Mouse (Mus musculus): ENCODE data around the gene Micall2. TPM values are rescaled to one million over a fixed set of nuclear protein-coding genes. Genes with fewer than 3 reads are reported as not detected.

Gene Micall2
- polyA plus RNA-seq, 1 experiment from 2014 or later, result 5.4 TPM

- Histone ChIP-seq H3K4me3 (ENCODE audit: low read depth, low read length) (no peak overlapping the region), H3K9me3 (ENCODE audit: control insufficient read depth, low read length) (no peaks in the 10 kb centered on the region), H3K9ac (ENCODE audit: low read length) (no peak overlapping the region), H3K4me1 (replicated peaks; ENCODE audit: control insufficient read depth, insufficient read depth, low read length) (peaks cover 17% of the 10 kb centered on the region), H3K4me2 (ENCODE audit: low read depth, low read length, severe bottlenecking) (no peak overlapping the region), H3K36me3 (ENCODE audit: control insufficient read depth, insufficient read depth, low read length) (no peaks in the 10 kb centered on the region), H3K27me3 (ENCODE audit: control insufficient read depth, insufficient read depth, low read length) (peaks cover 62% of the 10 kb centered on the region), H3K27ac (ENCODE audit: low read depth, low read length) (no peak overlapping the region; the same call in 1 of the 2 replicates)
- 2% methylated on average over 7 of the region's 7 CpGs for WGBS
- DNase-seq (ENCODE audit: low spot score), result no peak
- ATAC-seq (replicated peaks; ENCODE audit: low FRiP score), result no peak
Observed at GRCm38 (mm10) chr5:139682631-139682977, 53.5 kb downstream of the Micall2 start.

GRCm38 (mm10) chr5:139681832-139682630, 54.1 kb downstream of the Micall2 start:
- peaks cover 15% of the 10 kb centered on the region for H3K4me1 ChIP-seq (replicated peaks; ENCODE audit: control insufficient read depth, insufficient read depth, low read length)
- no peak overlapping the region for H3K4me3 ChIP-seq (ENCODE audit: low read depth, low read length)
- DNase-seq (ENCODE audit: low spot score), result peak; percentile 84
- 2% methylated on average over 20 of the region's 20 CpGs for WGBS
- H3K9ac ChIP-seq (ENCODE audit: low read length), result no peak overlapping the region
- peak overlapping the region; percentile 1; the same call in 1 of the 2 replicates for H3K4me2 ChIP-seq (ENCODE audit: low read depth, low read length, severe bottlenecking)
- H3K9me3 ChIP-seq (ENCODE audit: control insufficient read depth, low read length), result no peaks in the 10 kb centered on the region
- peak overlapping the region; percentile 48; the same call in 1 of the 2 replicates for H3K27ac ChIP-seq (ENCODE audit: low read depth, low read length)
- peak; percentile 83 for ATAC-seq (replicated peaks; ENCODE audit: low FRiP score)
- no peaks in the 10 kb centered on the region for H3K36me3 ChIP-seq (ENCODE audit: control insufficient read depth, insufficient read depth, low read length)
- peaks cover 58% of the 10 kb centered on the region for H3K27me3 ChIP-seq (ENCODE audit: control insufficient read depth, insufficient read depth, low read length)

GRCm38 (mm10) chr5:139675707-139675967, 60.5 kb downstream of the Micall2 start:
- no peaks in the 10 kb centered on the region for H3K36me3 ChIP-seq (ENCODE audit: control insufficient read depth, insufficient read depth, low read length)
- no peak overlapping the region for H3K4me3 ChIP-seq (ENCODE audit: low read depth, low read length)
- H3K4me2 ChIP-seq (ENCODE audit: low read depth, low read length, severe bottlenecking), result no peak overlapping the region
- DNase-seq (ENCODE audit: low spot score) (no peak), ATAC-seq (replicated peaks; ENCODE audit: low FRiP score) (peak; percentile 12; the same call in 1 of the 2 replicates)
- H3K27me3 ChIP-seq (ENCODE audit: control insufficient read depth, insufficient read depth, low read length), result peaks cover 26% of the 10 kb centered on the region
- H3K27ac ChIP-seq (ENCODE audit: low read depth, low read length), result no peak overlapping the region
- no peaks in the 10 kb centered on the region for H3K9me3 ChIP-seq (ENCODE audit: control insufficient read depth, low read length)
- no peak overlapping the region for H3K9ac ChIP-seq (ENCODE audit: low read length)
- H3K4me1 ChIP-seq (replicated peaks; ENCODE audit: control insufficient read depth, insufficient read depth, low read length), result 0 out of 2 replicates have a peak, but pooled peaks cover 6% of the 10 kb centered on the region

- Histone ChIP-seq H3K4me1 (replicated peaks; ENCODE audit: control insufficient read depth, insufficient read depth, low read length) (0 out of 2 replicates have a peak, but pooled peaks cover 6% of the 10 kb centered on the region), H3K27me3 (ENCODE audit: control insufficient read depth, insufficient read depth, low read length) (peaks cover 27% of the 10 kb centered on the region), H3K36me3 (ENCODE audit: control insufficient read depth, insufficient read depth, low read length) (no peaks in the 10 kb centered on the region), H3K4me3 (ENCODE audit: low read depth, low read length) (no peak overlapping the region), H3K4me2 (ENCODE audit: low read depth, low read length, severe bottlenecking) (no peak overlapping the region), H3K9me3 (ENCODE audit: control insufficient read depth, low read length) (no peaks in the 10 kb centered on the region), H3K27ac (ENCODE audit: low read depth, low read length) (no peak overlapping the region), H3K9ac (ENCODE audit: low read length) (no peak overlapping the region)
- DNase-seq (ENCODE audit: low spot score) (no peak), ATAC-seq (replicated peaks; ENCODE audit: low FRiP score) (peak; percentile 18; the same call in 1 of the 2 replicates)
- WGBS, result 47% methylated on average over 13 of the region's 13 CpGs
Observed at GRCm38 (mm10) chr5:139674940-139675706, 61.0 kb downstream of the Micall2 start.

GRCm38 (mm10) chr5:139669380-139669779, 66.8 kb downstream of the Micall2 start:
- Histone ChIP-seq H3K9me3 (ENCODE audit: control insufficient read depth, low read length) (no peaks in the 10 kb centered on the region), H3K27ac (ENCODE audit: low read depth, low read length) (no peak overlapping the region), H3K4me1 (replicated peaks; ENCODE audit: control insufficient read depth, insufficient read depth, low read length) (peaks cover 6% of the 10 kb centered on the region; the same call in 1 of the 2 replicates), H3K4me2 (ENCODE audit: low read depth, low read length, severe bottlenecking) (no peak overlapping the region), H3K9ac (ENCODE audit: low read length) (no peak overlapping the region), H3K27me3 (ENCODE audit: control insufficient read depth, insufficient read depth, low read length) (peaks cover 35% of the 10 kb centered on the region), H3K36me3 (ENCODE audit: control insufficient read depth, insufficient read depth, low read length) (no peaks in the 10 kb centered on the region), H3K4me3 (ENCODE audit: low read depth, low read length) (no peak overlapping the region)
- peak; percentile 83 for DNase-seq (ENCODE audit: low spot score)
- ATAC-seq (replicated peaks; ENCODE audit: low FRiP score), result peak; percentile 49; the same call in 1 of the 2 replicates
- WGBS, result 9% methylated on average over 8 of the region's 8 CpGs

- WGBS, result 0% methylated on average over 24 of the region's 24 CpGs
- Histone ChIP-seq H3K4me1 (replicated peaks; ENCODE audit: control insufficient read depth, insufficient read depth, low read length) (peaks cover 6% of the 10 kb centered on the region; the same call in 1 of the 2 replicates), H3K36me3 (ENCODE audit: control insufficient read depth, insufficient read depth, low read length) (no peaks in the 10 kb centered on the region), H3K9me3 (ENCODE audit: control insufficient read depth, low read length) (no peaks in the 10 kb centered on the region), H3K27ac (ENCODE audit: low read depth, low read length) (no peak overlapping the region), H3K4me3 (ENCODE audit: low read depth, low read length) (no peak overlapping the region), H3K9ac (ENCODE audit: low read length) (no peak overlapping the region), H3K4me2 (ENCODE audit: low read depth, low read length, severe bottlenecking) (0 out of 2 replicates have a peak overlapping the region, but pooled peaks have one; percentile 21), H3K27me3 (ENCODE audit: control insufficient read depth, insufficient read depth, low read length) (peaks cover 35% of the 10 kb centered on the region)
- DNase-seq (ENCODE audit: low spot score) (peak; percentile 90), ATAC-seq (replicated peaks; ENCODE audit: low FRiP score) (peak; percentile 70)
Observed at GRCm38 (mm10) chr5:139668494-139668893, 67.6 kb downstream of the Micall2 start.

- H3K9ac ChIP-seq (ENCODE audit: low read length), result no peak overlapping the region
- H3K4me1 ChIP-seq (replicated peaks; ENCODE audit: control insufficient read depth, insufficient read depth, low read length), result peaks cover 4% of the 10 kb centered on the region; the same call in 1 of the 2 replicates
- H3K36me3 ChIP-seq (ENCODE audit: control insufficient read depth, insufficient read depth, low read length), result no peaks in the 10 kb centered on the region
- no peak for DNase-seq (ENCODE audit: low spot score)
- no peak for ATAC-seq (replicated peaks; ENCODE audit: low FRiP score)
- H3K4me2 ChIP-seq (ENCODE audit: low read depth, low read length, severe bottlenecking), result no peak overlapping the region
- H3K27me3 ChIP-seq (ENCODE audit: control insufficient read depth, insufficient read depth, low read length), result peaks cover 23% of the 10 kb centered on the region
- H3K27ac ChIP-seq (ENCODE audit: low read depth, low read length), result no peak overlapping the region
- H3K9me3 ChIP-seq (ENCODE audit: control insufficient read depth, low read length), result no peaks in the 10 kb centered on the region
- 65% methylated on average over 2 of the region's 2 CpGs for WGBS
- H3K4me3 ChIP-seq (ENCODE audit: low read depth, low read length), result no peak overlapping the region
Observed at GRCm38 (mm10) chr5:139666496-139666895, 69.6 kb downstream of the Micall2 start.

- ATAC-seq (replicated peaks; ENCODE audit: low FRiP score) (no peak), DNase-seq (ENCODE audit: low spot score) (no peak)
- Histone ChIP-seq H3K27me3 (ENCODE audit: control insufficient read depth, insufficient read depth, low read length) (peaks cover 28% of the 10 kb centered on the region), H3K36me3 (ENCODE audit: control insufficient read depth, insufficient read depth, low read length) (no peaks in the 10 kb centered on the region), H3K4me3 (ENCODE audit: low read depth, low read length) (no peak overlapping the region), H3K9ac (ENCODE audit: low read length) (no peak overlapping the region), H3K4me1 (replicated peaks; ENCODE audit: control insufficient read depth, insufficient read depth, low read length) (peaks cover 4% of the 10 kb centered on the region; the same call in 1 of the 2 replicates), H3K9me3 (ENCODE audit: control insufficient read depth, low read length) (no peaks in the 10 kb centered on the region), H3K4me2 (ENCODE audit: low read depth, low read length, severe bottlenecking) (no peak overlapping the region), H3K27ac (ENCODE audit: low read depth, low read length) (no peak overlapping the region)
- WGBS, result 61% methylated on average over 3 of the region's 3 CpGs
Observed at GRCm38 (mm10) chr5:139665375-139665774, 70.8 kb downstream of the Micall2 start.

All from forebrain, embryonic 11.5 days (tissue).